21 mouse cellular contexts compared by ENCODE assay signal in genomic region chr17:73502613-73503012, GRCm38 (mm10).
"Had no signal": no experiment of that assay in that cellular context is flagged by ENCODE, and none has a peak within 500 bp of the region (broad histone marks: within the 10 kb centered on the region; RNA-seq: fewer than 3 reads in every experiment).

No protein-coding gene starts in this region.

- DNase-seq: cerebellum, adult 8-10 months; cerebellum, adult 9-10 months; cerebellum, adult 9-11 months; cerebellum, postnatal 10 days; cerebellum, postnatal 14 days; cerebellum, postnatal 25 days; cerebellum, postnatal 36 days; embryo, embryonic 11 days; forebrain, postnatal 0 days; gastrocnemius, adult 2 months; gastrocnemius, postnatal 10 days; gastrocnemius, postnatal 14 days; gastrocnemius, postnatal 25 days; gastrocnemius, postnatal 36 days; heart, adult 11 months; heart, adult 18-20 months; heart, adult 2 months had no signal

- ATAC-seq: forebrain, embryonic 13.5 days; forebrain, embryonic 14.5 days; forebrain, embryonic 15.5 days; forebrain, embryonic 16.5 days; forebrain, postnatal 0 days had no signal
